Mouse (Mus musculus) T-helper 17 cell (primary cell): ENCODE measurements around the gene Apbb1.

Experiments used
- in situ Hi-C, 2 experiments: fragments of 300-600 bp; cut with MboI, MseI; formaldehyde crosslinking; loops; 1 replicate in 1 of 2; 2 replicates in 1 of 2; pipeline ENCODE4 v1.15.1; 2025; ENCODE audit warnings: high pct_unique_total_duplicates in 2 of 2

Apbb1 gene

GRCm38 (mm10) chr7:105581094-105581703 is at the start of gene Apbb1:
TSS of gene Apbb1 (minus strand) at chr7:105581653.
- in situ Hi-C loops = no loop called here

- in situ Hi-C loops = no loop called here
Observed at GRCm38 (mm10) chr7:105628633-105629032, 47.2 kb upstream of the Apbb1 start.

GRCm38 (mm10) chr7:105625397-105625796 is 43.9 kb upstream of the Apbb1 start:
- in situ Hi-C loops = no loop called here

- in situ Hi-C loops = no loop called here
Observed at GRCm38 (mm10) chr7:105621646-105622292, 40.3 kb upstream of the Apbb1 start.

GRCm38 (mm10) chr7:105621053-105621452 is 39.6 kb upstream of the Apbb1 start:
- in situ Hi-C loops = no loop called here

- in situ Hi-C loops = no loop called here
Observed at GRCm38 (mm10) chr7:105619701-105620100, 38.2 kb upstream of the Apbb1 start.

- in situ Hi-C loops = no loop called here
Observed at GRCm38 (mm10) chr7:105617810-105618209, 36.4 kb upstream of the Apbb1 start.

GRCm38 (mm10) chr7:105616561-105616960 is 35.1 kb upstream of the Apbb1 start:
- in situ Hi-C loops = no loop called here

GRCm38 (mm10) chr7:105615720-105616119 is 34.3 kb upstream of the Apbb1 start:
- in situ Hi-C loops = no loop called here

GRCm38 (mm10) chr7:105614400-105614799 is 32.9 kb upstream of the Apbb1 start:
- in situ Hi-C loops = no loop called here

GRCm38 (mm10) chr7:105611767-105612166 is 30.3 kb upstream of the Apbb1 start:
- in situ Hi-C loops = no loop called here

GRCm38 (mm10) chr7:105608467-105608866 is 27.0 kb upstream of the Apbb1 start:
- in situ Hi-C loops = no loop called here

GRCm38 (mm10) chr7:105602860-105603623 is 21.6 kb upstream of the Apbb1 start:
- in situ Hi-C loops = no loop called here

- in situ Hi-C loops = no loop called here
Observed at GRCm38 (mm10) chr7:105590097-105590496, 8.6 kb upstream of the Apbb1 start.

GRCm38 (mm10) chr7:105588325-105588912 is 7.0 kb upstream of the Apbb1 start:
- in situ Hi-C loops = no loop called here

GRCm38 (mm10) chr7:105581959-105582358 is 506 bp upstream of the Apbb1 start:
- in situ Hi-C loops = no loop called here

- in situ Hi-C loops = no loop called here
Observed at GRCm38 (mm10) chr7:105580627-105581089, 795 bp downstream of the Apbb1 start.

GRCm38 (mm10) chr7:105578481-105578880 is 3.0 kb downstream of the Apbb1 start:
- in situ Hi-C loops = no loop called here

- in situ Hi-C loops = no loop called here
Observed at GRCm38 (mm10) chr7:105577377-105577871, 4.0 kb downstream of the Apbb1 start.

- in situ Hi-C loops = no loop called here
Observed at GRCm38 (mm10) chr7:105576166-105576748, 5.2 kb downstream of the Apbb1 start.

- in situ Hi-C loops = no loop called here
Observed at GRCm38 (mm10) chr7:105574537-105574936, 6.9 kb downstream of the Apbb1 start.

GRCm38 (mm10) chr7:105572949-105573348 is 8.5 kb downstream of the Apbb1 start:
- in situ Hi-C loops = no loop called here
